Mouse (Mus musculus) testis, adult 2 months (tissue): ENCODE measurements around the gene Ripor3.
A peak's percentile ranks its signal among the peaks of the same experiment; 100 is the strongest.

Experiments used
- CTCF ChIP-seq: fragments of 200-500 bp; IDR thresholded peaks from 2 replicates; pipeline ENCODE4 v1.5.1; 2012; ENCODE audit warnings: low read depth, mild to moderate bottlenecking, inconsistent platforms, low read length, moderate library complexity; ENCODE audit not compliant: control insufficient read depth, insufficient read depth, insufficient replicate concordance
- POLR2A ChIP-seq: fragments of 200-500 bp; IDR thresholded peaks from 2 replicates; pipeline ENCODE4 v1.6.1; 2012; ENCODE audit warnings: low read depth, mild to moderate bottlenecking, inconsistent platforms, low read length, moderate library complexity; ENCODE audit not compliant: control insufficient read depth

DNA sequence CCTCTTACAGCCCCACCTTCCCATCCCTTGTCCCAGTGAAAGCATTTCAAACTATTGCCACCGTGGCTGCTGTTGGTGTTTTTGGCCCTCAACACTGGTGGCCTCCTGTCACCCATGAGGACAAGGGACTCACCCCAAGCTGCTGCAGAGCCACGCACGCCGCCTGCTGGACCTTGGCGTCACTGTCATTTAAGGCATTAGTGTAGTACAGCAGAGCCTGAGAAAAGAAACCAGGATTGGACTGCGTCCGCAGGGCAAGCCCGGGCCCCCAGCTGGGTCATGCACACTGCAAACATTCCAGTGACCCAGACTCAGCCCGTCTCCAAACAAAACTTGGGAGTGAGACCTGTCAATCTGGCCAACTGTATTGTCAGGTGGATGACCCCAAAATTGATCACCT, 27.8 kb downstream of the Ripor3 start:
- peak; percentile 9; the same call in 1 of the 2 replicates for TF ChIP-seq CTCF
- no peak for TF ChIP-seq POLR2A
